Mouse (Mus musculus): ENCODE data around the gene 3110082J24Rik. TPM values are rescaled to one million over a fixed set of nuclear protein-coding genes. Genes with fewer than 3 reads are reported as not detected.

3110082J24Rik gene
- polyA plus RNA-seq, 1 experiment from 2014 or later = 6.5 TPM

- Histone ChIP-seq H3K9me3 (ENCODE audit: control insufficient read depth, low read length) (no peaks in the 10 kb centered on the region), H3K9ac (ENCODE audit: low read depth, low read length) (peak overlapping the region; percentile 86), H3K4me2 (replicated peaks; ENCODE audit: low read depth, low read length) (peak overlapping the region; percentile 95), H3K4me3 (ENCODE audit: low read depth, low read length) (peak overlapping the region; percentile 75), H3K27ac (ENCODE audit: low read depth, low read length) (peak overlapping the region; percentile 87), H3K27me3 (ENCODE audit: control insufficient read depth, insufficient read depth, low read length) (peaks cover 3% of the 10 kb centered on the region; the same call in 1 of the 2 replicates), H3K4me1 (replicated peaks; ENCODE audit: control insufficient read depth, insufficient read depth, low read length) (peaks cover 35% of the 10 kb centered on the region), H3K36me3 (ENCODE audit: control insufficient read depth, insufficient read depth, low read length) (no peaks in the 10 kb centered on the region)
- ATAC-seq (ENCODE audit: low FRiP score) = peak; percentile 3
- peak; percentile 50 for DNase-seq (ENCODE audit: low spot score)
- WGBS = 8% methylated on average over 2 of the region's 2 CpGs
Observed at GRCm38 (mm10) chr5:30106756-30107155, 870 bp upstream of the 3110082J24Rik start.

GRCm38 (mm10) chr5:30104841-30105667, 832 bp downstream of the 3110082J24Rik start, which contains the start of gene Garem2:
TSS of gene Garem2 (plus strand) at chr5:30105161.
- Histone ChIP-seq H3K4me1 (replicated peaks; ENCODE audit: control insufficient read depth, insufficient read depth, low read length) (peaks cover 21% of the 10 kb centered on the region), H3K27ac (ENCODE audit: low read depth, low read length) (peak within 1 kb of the TSS; percentile 87), H3K9me3 (ENCODE audit: control insufficient read depth, low read length) (no peaks in the 10 kb centered on the region), H3K9ac (ENCODE audit: low read depth, low read length) (peak within 1 kb of the TSS; percentile 86), H3K4me3 (ENCODE audit: low read depth, low read length) (peak within 1 kb of the TSS; percentile 75), H3K36me3 (ENCODE audit: control insufficient read depth, insufficient read depth, low read length) (no peaks in the 10 kb centered on the region), H3K27me3 (ENCODE audit: control insufficient read depth, insufficient read depth, low read length) (peaks cover 3% of the 10 kb centered on the region; the same call in 1 of the 2 replicates), H3K4me2 (replicated peaks; ENCODE audit: low read depth, low read length) (peak within 1 kb of the TSS; percentile 95)
- WGBS = under 1% methylated on average over 49 of the region's 65 CpGs
- DNase-seq (ENCODE audit: low spot score) (peak; percentile 70), ATAC-seq (ENCODE audit: low FRiP score) (peak; percentile 29)

- Histone ChIP-seq H3K27ac (ENCODE audit: low read depth, low read length) (no peak overlapping the region), H3K27me3 (ENCODE audit: control insufficient read depth, insufficient read depth, low read length) (peaks cover 3% of the 10 kb centered on the region; the same call in 1 of the 2 replicates), H3K9me3 (ENCODE audit: control insufficient read depth, low read length) (no peaks in the 10 kb centered on the region), H3K4me1 (replicated peaks; ENCODE audit: control insufficient read depth, insufficient read depth, low read length) (peaks cover 15% of the 10 kb centered on the region; the same call in 1 of the 2 replicates), H3K4me2 (replicated peaks; ENCODE audit: low read depth, low read length) (peak overlapping the region; percentile 95), H3K4me3 (ENCODE audit: low read depth, low read length) (peak overlapping the region; percentile 75), H3K36me3 (ENCODE audit: control insufficient read depth, insufficient read depth, low read length) (no peaks in the 10 kb centered on the region), H3K9ac (ENCODE audit: low read depth, low read length) (no peak overlapping the region)
- no peak for ATAC-seq (ENCODE audit: low FRiP score)
- WGBS = 2% methylated on average over 11 of the region's 12 CpGs
- peak; percentile 88 for DNase-seq (ENCODE audit: low spot score)
Observed at GRCm38 (mm10) chr5:30104339-30104738, 1.5 kb downstream of the 3110082J24Rik start.

- Histone ChIP-seq H3K4me1 (replicated peaks; ENCODE audit: control insufficient read depth, insufficient read depth, low read length) (peaks cover 15% of the 10 kb centered on the region; the same call in 1 of the 2 replicates), H3K4me2 (replicated peaks; ENCODE audit: low read depth, low read length) (no peak overlapping the region), H3K9me3 (ENCODE audit: control insufficient read depth, low read length) (no peaks in the 10 kb centered on the region), H3K36me3 (ENCODE audit: control insufficient read depth, insufficient read depth, low read length) (no peaks in the 10 kb centered on the region), H3K27me3 (ENCODE audit: control insufficient read depth, insufficient read depth, low read length) (peaks cover 3% of the 10 kb centered on the region; the same call in 1 of the 2 replicates), H3K27ac (ENCODE audit: low read depth, low read length) (no peak overlapping the region), H3K9ac (ENCODE audit: low read depth, low read length) (no peak overlapping the region), H3K4me3 (ENCODE audit: low read depth, low read length) (no peak overlapping the region)
- no peak for DNase-seq (ENCODE audit: low spot score)
- no peak for ATAC-seq (ENCODE audit: low FRiP score)
- 73% methylated on average over 3 of the region's 3 CpGs for WGBS
Observed at GRCm38 (mm10) chr5:30103340-30103739, 2.5 kb downstream of the 3110082J24Rik start.

- H3K4me1 ChIP-seq (replicated peaks; ENCODE audit: control insufficient read depth, insufficient read depth, low read length) = no peaks in the 10 kb centered on the region
- no peaks in the 10 kb centered on the region for H3K9me3 ChIP-seq (ENCODE audit: control insufficient read depth, low read length)
- WGBS = 94% methylated on average over 1 of the region's 1 CpGs
- DNase-seq (ENCODE audit: low spot score) = no peak
- H3K4me2 ChIP-seq (replicated peaks; ENCODE audit: low read depth, low read length) = no peak overlapping the region
- no peak overlapping the region for H3K27ac ChIP-seq (ENCODE audit: low read depth, low read length)
- no peak overlapping the region for H3K4me3 ChIP-seq (ENCODE audit: low read depth, low read length)
- no peaks in the 10 kb centered on the region for H3K36me3 ChIP-seq (ENCODE audit: control insufficient read depth, insufficient read depth, low read length)
- H3K27me3 ChIP-seq (ENCODE audit: control insufficient read depth, insufficient read depth, low read length) = no peaks in the 10 kb centered on the region
- ATAC-seq (ENCODE audit: low FRiP score) = no peak
- H3K9ac ChIP-seq (ENCODE audit: low read depth, low read length) = no peak overlapping the region
Observed at GRCm38 (mm10) chr5:30098260-30098659, 7.6 kb downstream of the 3110082J24Rik start.

GRCm38 (mm10) chr5:30095731-30096130, 10.2 kb downstream of the 3110082J24Rik start:
- H3K27ac ChIP-seq (ENCODE audit: low read depth, low read length) = no peak overlapping the region
- H3K9me3 ChIP-seq (ENCODE audit: control insufficient read depth, low read length) = no peaks in the 10 kb centered on the region
- no peak overlapping the region for H3K9ac ChIP-seq (ENCODE audit: low read depth, low read length)
- no peak overlapping the region for H3K4me2 ChIP-seq (replicated peaks; ENCODE audit: low read depth, low read length)
- no peak overlapping the region for H3K4me3 ChIP-seq (ENCODE audit: low read depth, low read length)
- no peaks in the 10 kb centered on the region for H3K4me1 ChIP-seq (replicated peaks; ENCODE audit: control insufficient read depth, insufficient read depth, low read length)
- no peaks in the 10 kb centered on the region for H3K27me3 ChIP-seq (ENCODE audit: control insufficient read depth, insufficient read depth, low read length)
- ATAC-seq (ENCODE audit: low FRiP score) (no peak), DNase-seq (ENCODE audit: low spot score) (no peak)
- 77% methylated on average over 6 of the region's 6 CpGs for WGBS
- no peaks in the 10 kb centered on the region for H3K36me3 ChIP-seq (ENCODE audit: control insufficient read depth, insufficient read depth, low read length)

- Histone ChIP-seq H3K27ac (ENCODE audit: low read depth, low read length) (no peak overlapping the region), H3K9ac (ENCODE audit: low read depth, low read length) (no peak overlapping the region), H3K36me3 (ENCODE audit: control insufficient read depth, insufficient read depth, low read length) (no peaks in the 10 kb centered on the region), H3K4me3 (ENCODE audit: low read depth, low read length) (no peak overlapping the region), H3K4me2 (replicated peaks; ENCODE audit: low read depth, low read length) (no peak overlapping the region), H3K27me3 (ENCODE audit: control insufficient read depth, insufficient read depth, low read length) (no peaks in the 10 kb centered on the region), H3K4me1 (replicated peaks; ENCODE audit: control insufficient read depth, insufficient read depth, low read length) (no peaks in the 10 kb centered on the region), H3K9me3 (ENCODE audit: control insufficient read depth, low read length) (no peaks in the 10 kb centered on the region)
- DNase-seq (ENCODE audit: low spot score) (no peak), ATAC-seq (ENCODE audit: low FRiP score) (no peak)
- WGBS = 60% methylated on average over 2 of the region's 2 CpGs
Observed at GRCm38 (mm10) chr5:30094399-30094798, 11.5 kb downstream of the 3110082J24Rik start.

GRCm38 (mm10) chr5:30092701-30093100, 13.2 kb downstream of the 3110082J24Rik start:
- Histone ChIP-seq H3K27ac (ENCODE audit: low read depth, low read length) (no peak overlapping the region), H3K9me3 (ENCODE audit: control insufficient read depth, low read length) (no peaks in the 10 kb centered on the region), H3K4me1 (replicated peaks; ENCODE audit: control insufficient read depth, insufficient read depth, low read length) (no peaks in the 10 kb centered on the region), H3K9ac (ENCODE audit: low read depth, low read length) (no peak overlapping the region), H3K27me3 (ENCODE audit: control insufficient read depth, insufficient read depth, low read length) (no peaks in the 10 kb centered on the region), H3K4me2 (replicated peaks; ENCODE audit: low read depth, low read length) (no peak overlapping the region), H3K36me3 (ENCODE audit: control insufficient read depth, insufficient read depth, low read length) (no peaks in the 10 kb centered on the region), H3K4me3 (ENCODE audit: low read depth, low read length) (no peak overlapping the region)
- ATAC-seq (ENCODE audit: low FRiP score) (no peak), DNase-seq (ENCODE audit: low spot score) (no peak)
- WGBS = 62% methylated on average over 13 of the region's 13 CpGs

Measured in hindbrain, embryonic 11.5 days (tissue).